Mouse (Mus musculus) heart, embryonic 15.5 days (tissue): Measurements from ENCODE around the gene Aamp. TPM values are rescaled to one million over a fixed set of nuclear protein-coding genes. Genes with fewer than 3 reads are reported as not detected.
A peak's percentile ranks its signal among the peaks of the same experiment; 100 is the strongest.

Experiments
- ATAC-seq: fragments of 200-750 bp; cut with Nextera tagmentation; replicated peaks from 2 replicates; pipeline ENCODE4 v1.8.0; 2017; ENCODE audit warnings: low read depth, moderate TSS enrichment; ENCODE audit not compliant: insufficient number of reproducible peaks, insufficient read depth, low FRiP score
- H3K27ac ChIP-seq: fragments of 300-500 bp; sonication (generic); 2 replicates; pipeline ENCODE4 v1.5.1; 2015; ENCODE audit warnings: mild to moderate bottlenecking, inconsistent platforms
- H3K27me3 ChIP-seq: fragments of 300-500 bp; sonication (generic); 2 replicates; pipeline ENCODE4 v1.6.1; 2015; ENCODE audit warnings: inconsistent platforms
- H3K36me3 ChIP-seq: fragments of 300-500 bp; sonication (generic); 2 replicates; pipeline ENCODE4 v1.6.1; 2015; ENCODE audit warnings: mild to moderate bottlenecking, inconsistent platforms
- H3K4me1 ChIP-seq: fragments of 300-500 bp; sonication (generic); replicated peaks from 2 replicates; pipeline ENCODE4 v1.6.1; 2015; ENCODE audit warnings: inconsistent platforms
- H3K4me2 ChIP-seq: fragments of 300-500 bp; sonication (generic); 2 replicates; pipeline ENCODE4 v1.6.1; 2015; ENCODE audit warnings: inconsistent platforms, mild to moderate bottlenecking, moderate library complexity
- H3K4me3 ChIP-seq: fragments of 300-500 bp; sonication (generic); 2 replicates; pipeline ENCODE4 v1.5.1; 2015; ENCODE audit warnings: mild to moderate bottlenecking, inconsistent platforms
- H3K9ac ChIP-seq: fragments of 300-500 bp; sonication (generic); 2 replicates; pipeline ENCODE4 v1.6.1; 2015; ENCODE audit warnings: mild to moderate bottlenecking, inconsistent platforms
- H3K9me3 ChIP-seq: fragments of 300-500 bp; sonication (generic); replicated peaks from 2 replicates; pipeline ENCODE4 v1.6.1; 2016; ENCODE audit warnings: inconsistent platforms
- WGBS: fragments of 180-500 bp; shearing (Covaris S2); methylation state at CpG from one replicate; pipeline ENCODE4 v1.1.7; 2015; ENCODE audit warnings: mixed read lengths; 5-methylcytosine and 5-hydroxymethylcytosine counted together
- polyA plus RNA-seq: library from polyadenylated mRNA; unstranded; fragments of >200 nt; fragmentation: Nextera tagmentation; extraction: Ambion mirVana; gene quantifications from 2 replicates; pipeline ENCODE4 v1.2.1, GENCODE M21; 2015

The Aamp gene
- polyA plus RNA-seq, 1 experiment from 2014 or later, result 168 TPM

DNA sequence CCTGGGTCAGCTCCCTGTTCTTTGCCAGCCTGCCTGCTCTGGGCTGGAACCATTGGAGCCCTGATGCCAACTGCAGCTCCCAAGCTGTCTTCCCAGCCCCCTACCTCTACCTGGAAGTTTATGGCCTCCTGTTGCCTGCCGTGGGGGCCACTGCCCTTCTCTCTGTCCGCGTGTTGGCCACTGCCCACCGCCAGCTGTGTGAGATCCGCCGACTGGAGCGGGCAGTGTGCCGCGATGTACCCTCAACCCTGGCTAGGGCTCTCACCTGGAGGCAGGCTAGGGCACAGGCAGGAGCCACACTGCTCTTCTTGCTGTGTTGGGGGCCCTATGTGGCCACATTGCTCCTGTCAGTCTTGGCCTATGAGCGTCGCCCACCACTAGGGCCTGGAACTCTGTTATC lies 5.5 kb downstream of the Aamp start:
- WGBS, result 85% methylated on average over 11 of the region's 11 CpGs
- H3K4me1 ChIP-seq, result peaks cover 51% of the 10 kb centered on the region

GRCm38 (mm10) chr1:74278538-74278937 lies 6.0 kb downstream of the Aamp start, which contains the start of gene Gpbar1:
TSS of gene Gpbar1 (plus strand) at chr1:74278550.
- H3K27ac ChIP-seq, result no peak within 1 kb of the TSS
- no peak within 1 kb of the TSS for H3K9ac ChIP-seq
- peaks cover 42% of the 10 kb centered on the region for H3K36me3 ChIP-seq
- no peaks in the 10 kb centered on the region for H3K9me3 ChIP-seq
- WGBS, result 86% methylated on average over 10 of the region's 10 CpGs
- no peaks in the 10 kb centered on the region for H3K27me3 ChIP-seq
- no peak within 1 kb of the TSS for H3K4me2 ChIP-seq
- no peak for ATAC-seq
- no peak within 1 kb of the TSS for H3K4me3 ChIP-seq
- peaks cover 47% of the 10 kb centered on the region for H3K4me1 ChIP-seq

More for the DNA sequence above, 5.5 kb downstream of the Aamp start:
- no peaks in the 10 kb centered on the region for H3K27me3 ChIP-seq
- ATAC-seq, result no peak
- no peak overlapping the region for H3K4me2 ChIP-seq
- H3K9me3 ChIP-seq, result no peaks in the 10 kb centered on the region
- H3K27ac ChIP-seq, result no peak overlapping the region
- H3K9ac ChIP-seq, result no peak overlapping the region
- peaks cover 42% of the 10 kb centered on the region for H3K36me3 ChIP-seq
- H3K4me3 ChIP-seq, result no peak overlapping the region

GRCm38 (mm10) chr1:74277883-74278537 lies 6.5 kb downstream of the Aamp start:
- no peak overlapping the region for H3K4me3 ChIP-seq
- no peak overlapping the region for H3K27ac ChIP-seq
- WGBS, result 51% methylated on average over 8 of the region's 8 CpGs
- H3K4me2 ChIP-seq, result no peak overlapping the region
- H3K36me3 ChIP-seq, result peaks cover 40% of the 10 kb centered on the region
- H3K9me3 ChIP-seq, result no peaks in the 10 kb centered on the region
- peaks cover 43% of the 10 kb centered on the region for H3K4me1 ChIP-seq
- no peak overlapping the region for H3K9ac ChIP-seq
- no peak for ATAC-seq
- H3K27me3 ChIP-seq, result no peaks in the 10 kb centered on the region

DNA sequence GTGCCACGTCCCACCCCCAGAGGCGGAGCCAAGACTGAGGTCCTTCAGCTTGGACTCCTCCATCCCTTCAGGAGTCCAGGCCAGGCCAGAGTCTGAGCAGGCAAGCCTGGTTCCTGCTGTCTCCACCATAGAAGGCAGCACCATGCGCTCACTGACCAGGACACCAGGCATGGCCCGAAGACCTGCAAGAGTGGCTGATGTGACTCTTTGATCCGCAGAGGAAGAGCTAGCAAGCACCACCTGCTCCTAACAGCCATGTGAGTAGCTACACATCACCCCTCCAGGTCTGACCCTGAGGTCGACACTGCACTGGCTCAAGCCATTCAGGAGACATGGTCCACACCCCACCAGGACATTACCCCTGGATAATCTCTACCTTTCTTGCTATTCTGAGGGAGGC lies 7.5 kb downstream of the Aamp start:
- no peak for ATAC-seq
- no peaks in the 10 kb centered on the region for H3K9me3 ChIP-seq
- H3K36me3 ChIP-seq, result peaks cover 30% of the 10 kb centered on the region
- no peak overlapping the region for H3K4me3 ChIP-seq
- H3K9ac ChIP-seq, result no peak overlapping the region
- H3K4me2 ChIP-seq, result no peak overlapping the region
- H3K27ac ChIP-seq, result no peak overlapping the region
- H3K4me1 ChIP-seq, result peaks cover 34% of the 10 kb centered on the region
- H3K27me3 ChIP-seq, result no peaks in the 10 kb centered on the region
- WGBS, result 70% methylated on average over 6 of the region's 6 CpGs

- no peak overlapping the region for H3K4me3 ChIP-seq
- peak overlapping the region; percentile 9; the same call in 1 of the 2 replicates for H3K4me2 ChIP-seq
- ATAC-seq, result peak; percentile 69
- H3K27me3 ChIP-seq, result no peaks in the 10 kb centered on the region
- peaks cover 47% of the 10 kb centered on the region for H3K4me1 ChIP-seq
- peaks cover 10% of the 10 kb centered on the region; the same call in 1 of the 2 replicates for H3K36me3 ChIP-seq
- H3K9me3 ChIP-seq, result no peaks in the 10 kb centered on the region
- 11% methylated on average over 9 of the region's 9 CpGs for WGBS
- peak overlapping the region; percentile 14 for H3K27ac ChIP-seq
- H3K9ac ChIP-seq, result 0 out of 2 replicates have a peak overlapping the region, but pooled peaks have one; percentile 16
Observed at GRCm38 (mm10) chr1:74275015-74275414, 9.5 kb downstream of the Aamp start.

GRCm38 (mm10) chr1:74271659-74272058 lies 12.9 kb downstream of the Aamp start:
- Histone ChIP-seq H3K36me3 (peaks cover 25% of the 10 kb centered on the region), H3K4me2 (no peak overlapping the region), H3K9me3 (no peaks in the 10 kb centered on the region), H3K4me1 (peaks cover 41% of the 10 kb centered on the region), H3K27me3 (no peaks in the 10 kb centered on the region), H3K27ac (peak overlapping the region; percentile 44; the same call in 1 of the 2 replicates), H3K9ac (no peak overlapping the region), H3K4me3 (no peak overlapping the region)
- ATAC-seq, result no peak
- 14% methylated on average over 4 of the region's 4 CpGs for WGBS

DNA sequence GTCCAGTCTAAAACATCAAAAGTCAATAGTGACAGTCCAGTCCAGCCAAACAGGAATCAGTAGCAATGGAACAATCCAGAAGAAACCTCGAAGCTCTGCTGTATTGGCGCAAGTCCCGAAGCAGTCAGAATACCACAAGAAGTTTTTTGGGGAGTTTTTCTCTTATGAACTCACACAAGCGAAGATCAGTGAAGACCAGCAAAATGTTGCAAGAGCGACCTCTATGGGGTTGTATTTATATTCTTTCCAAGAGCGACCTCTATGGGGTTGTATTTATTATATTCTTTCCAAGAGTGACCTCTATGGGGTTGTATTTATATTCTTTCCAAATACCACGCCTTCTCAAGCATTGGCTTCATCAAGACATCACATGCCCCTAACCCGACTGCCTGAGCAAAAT lies 15.8 kb downstream of the Aamp start:
- 84% methylated on average over 8 of the region's 8 CpGs for WGBS
- H3K4me1 ChIP-seq, result peaks cover 19% of the 10 kb centered on the region
- no peaks in the 10 kb centered on the region for H3K27me3 ChIP-seq
- H3K4me2 ChIP-seq, result no peak overlapping the region
- H3K4me3 ChIP-seq, result no peak overlapping the region
- no peak for ATAC-seq
- H3K27ac ChIP-seq, result no peak overlapping the region
- no peak overlapping the region for H3K9ac ChIP-seq
- peaks cover 54% of the 10 kb centered on the region for H3K36me3 ChIP-seq
- no peaks in the 10 kb centered on the region for H3K9me3 ChIP-seq

DNA sequence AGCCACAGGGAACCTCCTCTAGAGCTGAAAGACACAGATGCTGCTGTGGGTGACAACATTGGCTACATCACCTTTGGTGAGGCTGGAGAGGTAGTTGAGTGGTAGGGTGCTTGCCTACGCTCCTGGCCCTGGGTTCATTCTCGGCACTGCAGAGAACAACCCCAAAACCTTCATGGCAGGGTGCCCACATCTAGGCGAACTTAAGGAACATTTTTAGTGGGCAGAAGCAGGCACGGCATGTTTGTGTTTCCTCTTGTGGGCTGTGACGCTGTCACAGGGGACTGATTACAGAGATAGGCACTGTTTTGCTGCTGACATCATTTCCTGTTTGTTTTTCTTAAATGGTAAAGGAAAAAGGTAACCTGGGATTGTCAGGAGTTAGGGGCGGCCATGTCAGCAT lies 22.0 kb downstream of the Aamp start:
- no peak for ATAC-seq
- no peak overlapping the region for H3K9ac ChIP-seq
- H3K4me3 ChIP-seq, result no peak overlapping the region
- no peaks in the 10 kb centered on the region for H3K4me1 ChIP-seq
- H3K4me2 ChIP-seq, result no peak overlapping the region
- H3K27ac ChIP-seq, result no peak overlapping the region
- peaks cover 93% of the 10 kb centered on the region for H3K36me3 ChIP-seq
- H3K27me3 ChIP-seq, result no peaks in the 10 kb centered on the region
- H3K9me3 ChIP-seq, result no peaks in the 10 kb centered on the region
- 73% methylated on average over 6 of the region's 6 CpGs for WGBS

DNA sequence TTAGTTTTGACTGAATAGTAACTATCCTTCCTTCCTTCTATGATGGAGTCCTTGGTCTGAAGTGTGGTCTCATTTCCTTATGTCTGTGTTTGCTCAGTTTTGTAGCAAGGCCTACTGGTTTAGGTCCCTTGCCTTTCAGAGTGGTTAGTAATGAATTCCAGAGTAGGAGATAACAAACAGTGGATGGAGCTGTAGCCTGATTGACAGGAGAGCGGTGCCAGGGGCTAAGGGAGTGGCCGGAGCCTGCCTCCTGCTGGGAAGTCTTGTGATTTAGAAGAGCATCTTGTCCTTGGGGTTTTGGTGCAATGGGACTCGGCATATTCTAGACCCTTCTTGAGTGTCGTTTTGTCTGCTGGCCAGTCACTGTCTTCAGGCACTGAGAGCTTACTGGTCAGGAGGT lies 27.8 kb downstream of the Aamp start:
- Histone ChIP-seq H3K27ac (peak overlapping the region; percentile 50), H3K4me3 (no peak overlapping the region), H3K36me3 (peaks cover 87% of the 10 kb centered on the region)

DNA sequence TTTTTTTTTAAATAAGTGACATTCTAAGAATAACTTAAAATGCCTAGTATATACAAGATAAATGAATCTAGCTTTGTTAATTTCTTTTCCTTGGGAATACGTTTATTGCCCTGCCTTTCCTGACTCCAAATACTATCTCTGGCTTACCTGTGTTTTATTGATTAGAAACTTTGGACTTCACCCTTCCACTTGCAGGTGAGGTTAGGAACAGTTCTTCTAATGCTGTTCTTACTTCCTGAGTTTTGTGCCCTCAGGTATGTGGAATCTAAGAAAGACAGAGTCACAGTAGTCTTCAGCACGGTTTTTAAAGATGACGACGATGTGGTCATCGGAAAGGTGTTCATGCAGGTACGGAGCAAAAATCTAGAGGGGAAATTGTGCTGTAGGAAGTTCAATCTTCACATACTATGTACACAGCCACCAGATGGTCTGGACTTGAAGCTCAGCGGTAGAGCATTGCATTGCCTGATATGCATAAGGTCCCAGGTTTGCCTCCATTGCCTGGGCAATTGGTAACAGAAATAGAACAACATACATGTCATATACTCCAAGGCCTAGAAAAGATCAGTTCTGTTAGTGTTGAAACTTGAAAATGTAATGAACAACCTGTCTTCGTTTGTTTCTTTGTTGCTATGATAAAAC lies 28.7 kb downstream of the Aamp start:
- H3K27ac ChIP-seq, result peak overlapping the region; percentile 50; the same call in 1 of the 2 replicates
- peaks cover 88% of the 10 kb centered on the region for H3K36me3 ChIP-seq
- no peak overlapping the region for H3K4me3 ChIP-seq
- H3K9me3 ChIP-seq, result no peaks in the 10 kb centered on the region
- H3K4me1 ChIP-seq, result peaks cover 14% of the 10 kb centered on the region
- 94% methylated on average over 8 of the region's 8 CpGs for WGBS
- no peak overlapping the region for H3K4me2 ChIP-seq
- ATAC-seq, result no peak
- H3K9ac ChIP-seq, result no peak overlapping the region
- H3K27me3 ChIP-seq, result no peaks in the 10 kb centered on the region

More for the DNA sequence above, 27.8 kb downstream of the Aamp start:
- no peaks in the 10 kb centered on the region for H3K9me3 ChIP-seq
- no peak; the same call in 1 of the 2 replicates for ATAC-seq
- no peak overlapping the region for H3K4me2 ChIP-seq
- no peak overlapping the region for H3K9ac ChIP-seq
- H3K27me3 ChIP-seq, result no peaks in the 10 kb centered on the region
- H3K4me1 ChIP-seq, result peaks cover 14% of the 10 kb centered on the region
- 43% methylated on average over 4 of the region's 4 CpGs for WGBS

GRCm38 (mm10) chr1:74250096-74250495 lies 34.4 kb downstream of the Aamp start:
- Histone ChIP-seq H3K9ac (no peak overlapping the region), H3K27me3 (no peaks in the 10 kb centered on the region), H3K4me3 (no peak overlapping the region), H3K9me3 (no peaks in the 10 kb centered on the region), H3K4me2 (no peak overlapping the region), H3K36me3 (peaks cover 60% of the 10 kb centered on the region), H3K4me1 (peaks cover 38% of the 10 kb centered on the region), H3K27ac (peak overlapping the region; percentile 74)
- ATAC-seq, result no peak
- WGBS, result 84% methylated on average over 4 of the region's 4 CpGs
